Mouse (Mus musculus): ENCODE measurements around the gene Phlpp1. TPM values are rescaled to one million over a fixed set of nuclear protein-coding genes. Genes with fewer than 3 reads are reported as not detected.

The Phlpp1 gene
- polyA plus RNA-seq, 1 experiment from 2014 or later, result 4.5 TPM

GRCm38 (mm10) chr1:106277286-106277685 lies 105.7 kb downstream of the Phlpp1 start:
- Histone ChIP-seq H3K27ac (ENCODE audit: low read depth, low read length) (no peak overlapping the region), H3K9ac (ENCODE audit: low read depth, low read length) (no peak overlapping the region), H3K36me3 (ENCODE audit: control insufficient read depth, insufficient read depth, low read length) (no peaks in the 10 kb centered on the region), H3K9me3 (replicated peaks; ENCODE audit: control insufficient read depth, low read length) (no peaks in the 10 kb centered on the region), H3K27me3 (ENCODE audit: control insufficient read depth, insufficient read depth, low read length) (no peaks in the 10 kb centered on the region), H3K4me1 (ENCODE audit: control insufficient read depth, insufficient read depth, low read length) (peaks cover 17% of the 10 kb centered on the region), H3K4me3 (ENCODE audit: low read depth, low read length) (no peak overlapping the region), H3K4me2 (no peak overlapping the region)
- WGBS (ENCODE audit: insufficient replicate concordance), result 58% methylated on average over 4 of the region's 4 CpGs
- no peak for ATAC-seq (replicated peaks; ENCODE audit: insufficient number of reproducible peaks, low FRiP score, low TSS enrichment)

GRCm38 (mm10) chr1:106278552-106279060 lies 107.1 kb downstream of the Phlpp1 start:
- peaks cover 16% of the 10 kb centered on the region for H3K4me1 ChIP-seq (ENCODE audit: control insufficient read depth, insufficient read depth, low read length)
- H3K9ac ChIP-seq (ENCODE audit: low read depth, low read length), result no peak overlapping the region
- WGBS (ENCODE audit: insufficient replicate concordance), result 88% methylated on average over 5 of the region's 5 CpGs
- no peaks in the 10 kb centered on the region for H3K9me3 ChIP-seq (replicated peaks; ENCODE audit: control insufficient read depth, low read length)
- H3K4me3 ChIP-seq (ENCODE audit: low read depth, low read length), result no peak overlapping the region
- H3K4me2 ChIP-seq, result no peak overlapping the region
- no peak for ATAC-seq (replicated peaks; ENCODE audit: insufficient number of reproducible peaks, low FRiP score, low TSS enrichment)
- no peaks in the 10 kb centered on the region for H3K36me3 ChIP-seq (ENCODE audit: control insufficient read depth, insufficient read depth, low read length)
- no peak overlapping the region for H3K27ac ChIP-seq (ENCODE audit: low read depth, low read length)
- no peaks in the 10 kb centered on the region for H3K27me3 ChIP-seq (ENCODE audit: control insufficient read depth, insufficient read depth, low read length)

GRCm38 (mm10) chr1:106279404-106280123 lies 108.0 kb downstream of the Phlpp1 start:
- Histone ChIP-seq H3K9me3 (replicated peaks; ENCODE audit: control insufficient read depth, low read length) (no peaks in the 10 kb centered on the region), H3K9ac (ENCODE audit: low read depth, low read length) (no peak overlapping the region), H3K4me3 (ENCODE audit: low read depth, low read length) (no peak overlapping the region), H3K4me1 (ENCODE audit: control insufficient read depth, insufficient read depth, low read length) (peaks cover 10% of the 10 kb centered on the region), H3K27me3 (ENCODE audit: control insufficient read depth, insufficient read depth, low read length) (no peaks in the 10 kb centered on the region), H3K27ac (ENCODE audit: low read depth, low read length) (no peak overlapping the region), H3K4me2 (no peak overlapping the region), H3K36me3 (ENCODE audit: control insufficient read depth, insufficient read depth, low read length) (no peaks in the 10 kb centered on the region)
- no peak for ATAC-seq (replicated peaks; ENCODE audit: insufficient number of reproducible peaks, low FRiP score, low TSS enrichment)
- WGBS (ENCODE audit: insufficient replicate concordance), result 85% methylated on average over 2 of the region's 2 CpGs

- H3K9me3 ChIP-seq (replicated peaks; ENCODE audit: control insufficient read depth, low read length), result no peaks in the 10 kb centered on the region
- ATAC-seq (replicated peaks; ENCODE audit: insufficient number of reproducible peaks, low FRiP score, low TSS enrichment), result no peak
- no peak overlapping the region for H3K4me3 ChIP-seq (ENCODE audit: low read depth, low read length)
- H3K9ac ChIP-seq (ENCODE audit: low read depth, low read length), result no peak overlapping the region
- no peaks in the 10 kb centered on the region for H3K27me3 ChIP-seq (ENCODE audit: control insufficient read depth, insufficient read depth, low read length)
- H3K4me1 ChIP-seq (ENCODE audit: control insufficient read depth, insufficient read depth, low read length), result peaks cover 10% of the 10 kb centered on the region
- no peaks in the 10 kb centered on the region for H3K36me3 ChIP-seq (ENCODE audit: control insufficient read depth, insufficient read depth, low read length)
- no peak overlapping the region for H3K4me2 ChIP-seq
- WGBS (ENCODE audit: insufficient replicate concordance), result 78% methylated on average over 8 of the region's 8 CpGs
- H3K27ac ChIP-seq (ENCODE audit: low read depth, low read length), result no peak overlapping the region
These were observed 108.8 kb downstream of the Phlpp1 start for GRCm38 (mm10) chr1:106280171-106280913.

GRCm38 (mm10) chr1:106286815-106287214 lies 115.3 kb downstream of the Phlpp1 start:
- Histone ChIP-seq H3K9me3 (replicated peaks; ENCODE audit: control insufficient read depth, low read length) (no peaks in the 10 kb centered on the region), H3K27me3 (ENCODE audit: control insufficient read depth, insufficient read depth, low read length) (no peaks in the 10 kb centered on the region), H3K36me3 (ENCODE audit: control insufficient read depth, insufficient read depth, low read length) (no peaks in the 10 kb centered on the region), H3K4me3 (ENCODE audit: low read depth, low read length) (no peak overlapping the region), H3K4me1 (ENCODE audit: control insufficient read depth, insufficient read depth, low read length) (0 out of 2 replicates have a peak, but pooled peaks cover 2% of the 10 kb centered on the region), H3K27ac (ENCODE audit: low read depth, low read length) (no peak overlapping the region), H3K4me2 (no peak overlapping the region), H3K9ac (ENCODE audit: low read depth, low read length) (no peak overlapping the region)
- no peak for ATAC-seq (replicated peaks; ENCODE audit: insufficient number of reproducible peaks, low FRiP score, low TSS enrichment)
- WGBS (ENCODE audit: insufficient replicate concordance), result 89% methylated on average over 7 of the region's 7 CpGs

GRCm38 (mm10) chr1:106289065-106289464 lies 117.5 kb downstream of the Phlpp1 start:
- no peak overlapping the region for H3K9ac ChIP-seq (ENCODE audit: low read depth, low read length)
- H3K36me3 ChIP-seq (ENCODE audit: control insufficient read depth, insufficient read depth, low read length), result no peaks in the 10 kb centered on the region
- H3K4me2 ChIP-seq, result no peak overlapping the region
- 0 out of 2 replicates have a peak, but pooled peaks cover 5% of the 10 kb centered on the region for H3K4me1 ChIP-seq (ENCODE audit: control insufficient read depth, insufficient read depth, low read length)
- WGBS (ENCODE audit: insufficient replicate concordance), result 84% methylated on average over 5 of the region's 5 CpGs
- no peak overlapping the region for H3K27ac ChIP-seq (ENCODE audit: low read depth, low read length)
- no peaks in the 10 kb centered on the region for H3K9me3 ChIP-seq (replicated peaks; ENCODE audit: control insufficient read depth, low read length)
- no peak overlapping the region for H3K4me3 ChIP-seq (ENCODE audit: low read depth, low read length)
- no peaks in the 10 kb centered on the region for H3K27me3 ChIP-seq (ENCODE audit: control insufficient read depth, insufficient read depth, low read length)
- ATAC-seq (replicated peaks; ENCODE audit: insufficient number of reproducible peaks, low FRiP score, low TSS enrichment), result no peak

GRCm38 (mm10) chr1:106289580-106289979 lies 118.0 kb downstream of the Phlpp1 start:
- Histone ChIP-seq H3K4me1 (ENCODE audit: control insufficient read depth, insufficient read depth, low read length) (0 out of 2 replicates have a peak, but pooled peaks cover 5% of the 10 kb centered on the region), H3K9me3 (replicated peaks; ENCODE audit: control insufficient read depth, low read length) (no peaks in the 10 kb centered on the region), H3K36me3 (ENCODE audit: control insufficient read depth, insufficient read depth, low read length) (no peaks in the 10 kb centered on the region), H3K4me2 (no peak overlapping the region), H3K27ac (ENCODE audit: low read depth, low read length) (no peak overlapping the region), H3K9ac (ENCODE audit: low read depth, low read length) (no peak overlapping the region), H3K27me3 (ENCODE audit: control insufficient read depth, insufficient read depth, low read length) (no peaks in the 10 kb centered on the region), H3K4me3 (ENCODE audit: low read depth, low read length) (no peak overlapping the region)
- 85% methylated on average over 2 of the region's 2 CpGs for WGBS (ENCODE audit: insufficient replicate concordance)
- ATAC-seq (replicated peaks; ENCODE audit: insufficient number of reproducible peaks, low FRiP score, low TSS enrichment), result no peak

- Histone ChIP-seq H3K9me3 (replicated peaks; ENCODE audit: control insufficient read depth, low read length) (no peaks in the 10 kb centered on the region), H3K4me3 (ENCODE audit: low read depth, low read length) (no peak overlapping the region), H3K36me3 (ENCODE audit: control insufficient read depth, insufficient read depth, low read length) (no peaks in the 10 kb centered on the region), H3K27ac (ENCODE audit: low read depth, low read length) (no peak overlapping the region), H3K9ac (ENCODE audit: low read depth, low read length) (no peak overlapping the region), H3K4me2 (no peak overlapping the region), H3K4me1 (ENCODE audit: control insufficient read depth, insufficient read depth, low read length) (no peaks in the 10 kb centered on the region), H3K27me3 (ENCODE audit: control insufficient read depth, insufficient read depth, low read length) (no peaks in the 10 kb centered on the region)
- no peak for ATAC-seq (replicated peaks; ENCODE audit: insufficient number of reproducible peaks, low FRiP score, low TSS enrichment)
- 88% methylated on average over 3 of the region's 3 CpGs for WGBS (ENCODE audit: insufficient replicate concordance)
These were observed 138.0 kb downstream of the Phlpp1 start for GRCm38 (mm10) chr1:106309394-106310039.
